Comparison of ENCODE assay signal across 8 mouse cellular contexts in genomic region chr17:26530590-26531081, GRCm38 (mm10). TPM values are rescaled to one million over a fixed set of nuclear protein-coding genes. Genes with fewer than 3 reads are reported as not detected.
A peak's percentile ranks its signal among the peaks of the same experiment; 100 is the strongest.
DNase-seq lines count a peak whose midpoint lies in the region; ATAC-seq lines count a peak whose summit lies in the region.

No protein-coding gene starts in this region.

- H3K4me2 ChIP-seq in heart, embryonic 11.5 days, result no peak overlapping the region
- no peak overlapping the region for H3K4me2 ChIP-seq in forebrain, embryonic 13.5 days
- H3K4me2 ChIP-seq in midbrain, embryonic 13.5 days (replicated peaks), result no peak overlapping the region
- H3K4me2 ChIP-seq in liver, embryonic 12.5 days, result no peak overlapping the region

- H3K4me1 ChIP-seq in heart, embryonic 11.5 days (ENCODE audit: control insufficient read depth, insufficient read depth, low read length), result peaks cover 33% of the 10 kb centered on the region
- no peaks in the 10 kb centered on the region for H3K4me1 ChIP-seq in forebrain, embryonic 13.5 days
- no peaks in the 10 kb centered on the region for H3K4me1 ChIP-seq in midbrain, embryonic 13.5 days (replicated peaks)
- peaks cover 44% of the 10 kb centered on the region for H3K4me1 ChIP-seq in liver, embryonic 12.5 days

- H3K36me3 ChIP-seq in heart, embryonic 11.5 days (ENCODE audit: control insufficient read depth, insufficient read depth, low read length), result no peaks in the 10 kb centered on the region
- no peaks in the 10 kb centered on the region for H3K36me3 ChIP-seq in forebrain, embryonic 13.5 days (ENCODE audit: poor library complexity, severe bottlenecking)
- H3K36me3 ChIP-seq in midbrain, embryonic 13.5 days, result no peaks in the 10 kb centered on the region
- no peaks in the 10 kb centered on the region for H3K36me3 ChIP-seq in liver, embryonic 12.5 days

- H3K9ac ChIP-seq in heart, embryonic 11.5 days (ENCODE audit: low read depth, low read length), result no peak overlapping the region
- H3K9ac ChIP-seq in forebrain, embryonic 13.5 days, result no peak overlapping the region
- H3K9ac ChIP-seq in midbrain, embryonic 13.5 days (replicated peaks), result no peak overlapping the region
- H3K9ac ChIP-seq in liver, embryonic 12.5 days, result no peak overlapping the region

- H3K27ac ChIP-seq in heart, embryonic 11.5 days (ENCODE audit: low read depth, low read length), result peak overlapping the region; percentile 48
- H3K27ac ChIP-seq in forebrain, embryonic 13.5 days, result no peak overlapping the region
- no peak overlapping the region for H3K27ac ChIP-seq in midbrain, embryonic 13.5 days
- no peak overlapping the region for H3K27ac ChIP-seq in liver, embryonic 12.5 days

- H3K4me3 ChIP-seq in heart, embryonic 11.5 days (ENCODE audit: low read depth, low read length), result no peak overlapping the region
- H3K4me3 ChIP-seq in forebrain, embryonic 13.5 days, result no peak overlapping the region
- H3K4me3 ChIP-seq in midbrain, embryonic 13.5 days (replicated peaks), result no peak overlapping the region
- no peak overlapping the region for H3K4me3 ChIP-seq in liver, embryonic 12.5 days

- H3K9me3 ChIP-seq in heart, embryonic 11.5 days (replicated peaks; ENCODE audit: control insufficient read depth, low read length), result no peaks in the 10 kb centered on the region
- H3K9me3 ChIP-seq in forebrain, embryonic 13.5 days (replicated peaks), result no peaks in the 10 kb centered on the region
- H3K9me3 ChIP-seq in midbrain, embryonic 13.5 days, result no peaks in the 10 kb centered on the region
- no peaks in the 10 kb centered on the region for H3K9me3 ChIP-seq in liver, embryonic 12.5 days (replicated peaks)

- peak; percentile 22 for DNase-seq in embryo, embryonic 10.5 days (ENCODE audit: low spot score)
- DNase-seq in embryo, embryonic 9.5 days (ENCODE audit: extremely low spot score), result no peak
- peak; percentile 76 to 78 for DNase-seq in adrenal gland, postnatal 36 days
- DNase-seq in lung, postnatal 10 days, result peak; percentile 79

- H3K27me3 ChIP-seq in heart, embryonic 11.5 days (ENCODE audit: control insufficient read depth, insufficient read depth, low read length), result no peaks in the 10 kb centered on the region
- H3K27me3 ChIP-seq in forebrain, embryonic 13.5 days, result no peaks in the 10 kb centered on the region
- H3K27me3 ChIP-seq in midbrain, embryonic 13.5 days, result no peaks in the 10 kb centered on the region
- H3K27me3 ChIP-seq in liver, embryonic 12.5 days (replicated peaks), result peaks cover 17% of the 10 kb centered on the region

- ATAC-seq in heart, embryonic 11.5 days (replicated peaks; ENCODE audit: insufficient number of reproducible peaks, low FRiP score, low TSS enrichment), result no peak
- ATAC-seq in forebrain, embryonic 13.5 days, result no peak
- ATAC-seq in midbrain, embryonic 13.5 days, result no peak
- no peak for ATAC-seq in liver, embryonic 12.5 days

- WGBS in heart, embryonic 11.5 days (ENCODE audit: insufficient replicate concordance), result 24% methylated on average over 3 of the region's 3 CpGs
- 60% methylated on average over 3 of the region's 3 CpGs for WGBS in forebrain, embryonic 13.5 days
- 55% methylated on average over 3 of the region's 3 CpGs for WGBS in midbrain, embryonic 13.5 days
- WGBS in liver, embryonic 12.5 days (ENCODE audit: insufficient replicate concordance), result 63% methylated on average over 3 of the region's 3 CpGs

RNA-seq across cellular contexts. Expression of gene Ergic1, which starts 30.7 kb away (rescaled TPM):
- 100 to 1,000 TPM; 159 to 160 TPM for total RNA-seq in adrenal gland, postnatal 36 days (2021)
- 147 TPM in 2 replicates for polyA plus RNA-seq in heart, embryonic 11.5 days (2014; fragmentation: Nextera tagmentation; extraction: Ambion mirVana)
- polyA plus RNA-seq in forebrain, embryonic 13.5 days (2015; fragmentation: Nextera tagmentation; extraction: Ambion mirVana), result 95.9 and 109 TPM in 2 replicates
- polyA plus RNA-seq in midbrain, embryonic 13.5 days (2015; fragmentation: Nextera tagmentation; extraction: Ambion mirVana), result 91.5 and 102 TPM in 2 replicates
- polyA plus RNA-seq in liver, embryonic 12.5 days (2016; fragmentation: Nextera tagmentation; extraction: Ambion mirVana), result 44.6 and 45.7 TPM in 2 replicates

RNA-seq across cellular contexts. Expression of gene Dusp1, which starts 31.3 kb away (rescaled TPM):
- 10 to 100 TPM; 56.9 to 62.5 TPM for total RNA-seq in adrenal gland, postnatal 36 days (2021)
- 30.0 and 33.9 TPM in 2 replicates for polyA plus RNA-seq in heart, embryonic 11.5 days (2014; fragmentation: Nextera tagmentation; extraction: Ambion mirVana)
- 39.4 and 40.2 TPM in 2 replicates for polyA plus RNA-seq in forebrain, embryonic 13.5 days (2015; fragmentation: Nextera tagmentation; extraction: Ambion mirVana)
- polyA plus RNA-seq in midbrain, embryonic 13.5 days (2015; fragmentation: Nextera tagmentation; extraction: Ambion mirVana), result 41.3 and 43.8 TPM in 2 replicates
- polyA plus RNA-seq in liver, embryonic 12.5 days (2016; fragmentation: Nextera tagmentation; extraction: Ambion mirVana), result 28.6 and 28.7 TPM in 2 replicates
